Mouse (Mus musculus): Measurements from ENCODE around the gene Ttc28.

- TF ChIP-seq CTCF (IDR thresholded peaks at IDR 0.05; ENCODE audit: low read depth), result no peak
- TF ChIP-seq EP300 (IDR thresholded peaks at IDR 0.05; ENCODE audit: low read depth), result no peak
Measured at GRCm38 (mm10) chr5:110982436-110982835, 102.8 kb downstream of the Ttc28 start.
